Mouse (Mus musculus): ENCODE results near the gene Nprl2. TPM values are rescaled to one million over a fixed set of nuclear protein-coding genes. Genes with fewer than 3 reads are reported as not detected.

Gene Nprl2
- total and polyA plus RNA-seq, 3 experiments: 12.6 to 31.4 (median 16.3) TPM

GRCm38 (mm10) chr9:107567702-107568319, 25.8 kb downstream of the Nprl2 start, which contains the start of gene Hyal2:
Gene Hyal2, plus strand, starts transcription at chr9:107567945.
- Histone ChIP-seq H3K36me3 (replicated peaks in 1 of 2; ENCODE audit: control insufficient read depth in 1 of 2, insufficient read depth in 1 of 2, low read length in 1 of 2) (peaks cover 34 to 54% of the 10 kb centered on the region in 2 experiments), H3K27ac (ENCODE audit: insufficient read depth, low read depth) (no peak within 1 kb of the TSS), H3K9me3 (replicated peaks; ENCODE audit: low read length) (no peaks in the 10 kb centered on the region), H3K79me2 (replicated peaks; ENCODE audit: control insufficient read depth, extremely low read depth, insufficient read depth, poor library complexity, severe bottlenecking) (peaks cover 9% of the 10 kb centered on the region), H3K4me2 (ENCODE audit: insufficient read depth, low read depth, poor library complexity, severe bottlenecking) (peak within 1 kb of the TSS; percentile 65; the same call in 1 of the 2 replicates), H3K4me3 (replicated peaks in 1 of 3; ENCODE audit: low read depth in 2 of 3, low read length in 2 of 3, poor library complexity in 1 of 3) (peak within 1 kb of the TSS; percentile 80 to 83 (median 80)), H3K4me1 (ENCODE audit: control insufficient read depth in 1 of 2, insufficient read depth in 2 of 2) (peaks cover 23 to 54% of the 10 kb centered on the region in 2 experiments), H3K27me3 (replicated peaks) (no peaks in the 10 kb centered on the region), H3K9ac (ENCODE audit: insufficient read depth, low read depth) (peak within 1 kb of the TSS; percentile 79)
- no peak for TF ChIP-seq JUND (conservative IDR thresholded peaks at IDR 0.05; ENCODE audit: low read depth, low read length)
- TF ChIP-seq E2F4 (IDR thresholded peaks at IDR 0.05; ENCODE audit: insufficient replicate concordance, low read depth, low read length): no peak
- no peak for TF ChIP-seq KAT2A (IDR thresholded peaks at IDR 0.05; ENCODE audit: insufficient replicate concordance, low read length)
- no peak for TF ChIP-seq ELF1 (IDR thresholded peaks at IDR 0.05; ENCODE audit: low read depth, low read length)
- TF ChIP-seq RCOR1 (conservative IDR thresholded peaks at IDR 0.05; ENCODE audit: low read depth, low read length): no peak
- TF ChIP-seq RAD21 (IDR thresholded peaks at IDR 0.05; ENCODE audit: low read depth, low read length): no peak
- no peak for TF ChIP-seq NRF1 (IDR thresholded peaks at IDR 0.05; ENCODE audit: low read depth, low read length)
- no peak for TF ChIP-seq BHLHE40 (IDR thresholded peaks at IDR 0.05; ENCODE audit: low read depth, low read length)
- no peak for TF ChIP-seq ZKSCAN1 (IDR thresholded peaks at IDR 0.05; ENCODE audit: borderline replicate concordance, low read depth, low read length)
- TF ChIP-seq TCF12 (IDR thresholded peaks at IDR 0.05; ENCODE audit: low read depth, low read length): no peak
- no peak for TF ChIP-seq PAX5 (IDR thresholded peaks at IDR 0.05; ENCODE audit: low read length)
- no peak for TF ChIP-seq POLR2AphosphoS2 (IDR thresholded peaks at IDR 0.05; ENCODE audit: low read depth, low read length)
- no peak for TF ChIP-seq JUN (IDR thresholded peaks at IDR 0.05; ENCODE audit: insufficient read depth, low read depth, low read length)
- dilution Hi-C loops (cut with MboI; ENCODE audit: extremely low pct_ligation_motif_present, extremely low pct_unique_long_range_greater_than_20kb, low sequenced_read_pairs): no loop called here
- no peak for DNase-seq (ENCODE audit: extremely low read depth)
- in situ Hi-C loops (cut with MboI; ENCODE audit: low pct_ligation_motif_present, low pct_unique_long_range_greater_than_20kb, low sequenced_read_pairs): no loop called here

GRCm38 (mm10) chr9:107568331-107569261, 26.6 kb downstream of the Nprl2 start:
- H3K4me2 ChIP-seq (ENCODE audit: insufficient read depth, low read depth, poor library complexity, severe bottlenecking): peak overlapping the region; percentile 86
- dilution Hi-C loops (cut with MboI; ENCODE audit: extremely low pct_ligation_motif_present, extremely low pct_unique_long_range_greater_than_20kb, low sequenced_read_pairs): no loop called here
- H3K79me2 ChIP-seq (replicated peaks; ENCODE audit: control insufficient read depth, extremely low read depth, insufficient read depth, poor library complexity, severe bottlenecking): peaks cover 5% of the 10 kb centered on the region
- no peaks in the 10 kb centered on the region for H3K27me3 ChIP-seq (replicated peaks)
- no peak overlapping the region for H3K27ac ChIP-seq (ENCODE audit: insufficient read depth, low read depth)
- in situ Hi-C loops (cut with MboI; ENCODE audit: low pct_ligation_motif_present, low pct_unique_long_range_greater_than_20kb, low sequenced_read_pairs): no loop called here
- H3K9ac ChIP-seq (ENCODE audit: insufficient read depth, low read depth): peak overlapping the region; percentile 79
- TF ChIP-seq SIN3A (IDR thresholded peaks at IDR 0.05; ENCODE audit: low read length): peak; percentile 99
- no peak for TF ChIP-seq CTCF (conservative IDR thresholded peaks at IDR 0.05 in 1 of 2, IDR thresholded peaks at IDR 0.05 in 1 of 2; ENCODE audit: low read depth in 2 of 2, low read length in 2 of 2)
- TF ChIP-seq POLR2A (IDR thresholded peaks at IDR 0.05; ENCODE audit: low read depth, low read length): peak; percentile 73
- TF ChIP-seq CHD1 (IDR thresholded peaks at IDR 0.05; ENCODE audit: low read depth, low read length): peak; percentile 99
- TF ChIP-seq NELFE (IDR thresholded peaks at IDR 0.05; ENCODE audit: low read depth, low read length): peak; percentile 50; the same call in 1 of the 2 replicates
- TF ChIP-seq BHLHE40 (IDR thresholded peaks at IDR 0.05; ENCODE audit: low read depth, low read length): no peak
- TF ChIP-seq TBP (conservative IDR thresholded peaks at IDR 0.05; ENCODE audit: low read depth, low read length): peak; percentile 42; the same call in 1 of the 2 replicates
- no peak for TF ChIP-seq SMC3 (IDR thresholded peaks at IDR 0.05; ENCODE audit: low read depth, low read length)
- 0 out of 2 replicates have a peak, but pooled peaks have one; percentile 5 for TF ChIP-seq MAX (IDR thresholded peaks at IDR 0.05; ENCODE audit: low read length)
- TF ChIP-seq MAZ (IDR thresholded peaks at IDR 0.05; ENCODE audit: low read depth, low read length): no peak
- TF ChIP-seq TCF12 (IDR thresholded peaks at IDR 0.05; ENCODE audit: low read depth, low read length): peak; percentile 41; the same call in 1 of the 2 replicates
- TF ChIP-seq HCFC1 (IDR thresholded peaks at IDR 0.05; ENCODE audit: low read depth, low read length): peak; percentile 74
- TF ChIP-seq USF2 (conservative IDR thresholded peaks at IDR 0.05; ENCODE audit: low read depth, low read length): no peak
- TF ChIP-seq MXI1 (IDR thresholded peaks at IDR 0.05; ENCODE audit: low read depth, low read length): no peak
- H3K4me3 ChIP-seq (replicated peaks in 1 of 3; ENCODE audit: low read depth in 2 of 3, low read length in 2 of 3, poor library complexity in 1 of 3): peak overlapping the region; percentile 80 to 83 (median 80)
- DNase-seq (ENCODE audit: extremely low read depth): peak; percentile 84
- H3K4me1 ChIP-seq (ENCODE audit: control insufficient read depth in 1 of 2, insufficient read depth in 2 of 2): peaks cover 23 to 54% of the 10 kb centered on the region in 2 experiments
- H3K36me3 ChIP-seq (replicated peaks in 1 of 2; ENCODE audit: control insufficient read depth in 1 of 2, insufficient read depth in 1 of 2, low read length in 1 of 2): peaks cover 39 to 61% of the 10 kb centered on the region in 2 experiments
- H3K9me3 ChIP-seq (replicated peaks; ENCODE audit: low read length): no peaks in the 10 kb centered on the region
